Mouse (Mus musculus) 3T3-L1 (cell line): Measurements from ENCODE around the gene Popdc3.
"Not testable (repeated sequence)": the region's sequence is repeated elsewhere in the genome, so short reads cannot be mapped to it uniquely, and the experiment has no call there.

Source experiments
- DNase-seq: peaks from one replicate; pipeline ENCODE4 v3.0.0-alpha.2; 2015; ENCODE audit warnings: low read depth, low spot score

Gene Popdc3

DNA sequence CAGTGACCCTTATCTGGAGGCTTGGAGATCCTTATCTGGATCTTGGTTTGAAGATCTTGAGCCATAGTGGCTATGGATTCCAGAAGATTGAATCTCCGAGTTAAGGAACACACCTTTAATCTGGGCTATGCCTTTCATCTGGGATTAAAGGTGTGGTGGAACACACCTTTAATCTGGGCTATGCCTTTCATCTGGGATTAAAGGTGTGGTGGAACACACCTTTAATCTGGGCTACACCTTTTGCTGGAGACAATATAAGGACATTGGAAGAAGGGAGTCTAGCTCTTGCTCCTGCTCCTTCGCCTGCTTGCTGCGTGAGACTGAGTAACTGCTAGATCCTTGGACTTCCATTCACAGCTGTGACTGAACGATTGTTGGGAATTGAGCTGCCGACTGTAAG, at the start of gene Popdc3:
Gene Popdc3, plus strand, starts transcription at position 301 of the 400 bp plus-strand sequence.
- not testable (repeated sequence) for DNase-seq

DNA sequence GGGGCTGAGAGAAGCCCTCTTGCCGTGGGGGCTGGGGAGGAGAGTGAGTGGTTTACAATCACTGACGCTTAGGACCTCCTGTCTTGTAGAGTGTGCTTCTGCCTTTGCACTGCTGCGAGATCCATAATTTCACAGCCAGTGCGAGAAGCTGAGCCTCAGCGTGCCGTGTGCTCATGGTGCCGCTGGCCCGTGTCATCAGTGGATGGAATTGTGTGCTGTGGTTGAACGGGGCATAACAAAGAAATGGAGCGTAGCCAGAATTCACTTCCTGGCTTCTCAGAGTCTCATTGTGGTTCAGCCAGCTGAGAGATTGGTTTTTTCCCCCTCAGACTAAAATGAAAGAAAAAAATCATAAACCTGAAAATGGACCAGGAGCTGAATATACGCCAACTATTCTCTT, 48.8 kb upstream of the Popdc3 start:
- DNase-seq, result no peak

DNA sequence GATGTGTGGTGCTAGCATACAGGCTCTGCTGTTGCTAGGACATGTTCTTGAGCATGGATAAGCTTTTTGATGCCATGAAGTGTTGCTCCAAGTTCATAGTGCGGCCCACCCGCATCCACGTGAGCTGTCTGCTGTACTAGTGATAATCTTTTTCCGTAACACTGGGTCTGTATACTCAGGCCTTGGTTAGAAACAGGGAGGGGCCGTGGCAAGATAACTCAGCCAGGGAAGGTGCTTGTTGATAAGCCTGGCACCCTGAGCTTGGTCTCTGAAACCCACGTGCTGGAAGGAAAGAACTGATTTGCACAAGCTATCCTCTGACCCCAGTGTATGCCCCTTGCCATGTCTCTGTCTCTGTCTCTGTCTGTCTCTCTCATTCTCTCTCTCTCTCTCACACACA, 47.9 kb upstream of the Popdc3 start:
- no peak for DNase-seq

DNA sequence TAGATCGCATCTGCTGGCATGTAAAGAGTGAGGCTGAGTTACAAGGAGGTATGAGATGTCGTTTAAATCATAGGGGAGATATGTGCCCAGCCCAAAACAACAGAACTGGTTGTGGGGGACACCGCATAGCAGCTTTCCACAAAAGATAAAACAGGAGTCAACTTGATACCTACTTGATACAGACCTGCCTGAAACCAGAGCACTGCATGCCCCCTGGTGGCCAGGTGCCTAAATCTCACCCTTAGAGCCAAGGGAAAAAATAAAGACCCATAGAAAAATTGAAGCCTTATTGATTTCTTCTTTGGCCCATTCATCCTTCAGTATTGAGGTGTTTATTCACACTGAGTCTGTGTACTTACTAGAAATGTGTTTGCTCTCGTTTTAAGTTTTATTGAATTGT, 45.5 kb upstream of the Popdc3 start:
- peak; percentile 3 for DNase-seq

- no peak for DNase-seq
These were observed 41.1 kb upstream of the Popdc3 start for GRCm38 (mm10) chr10:45136806-45137205.

DNA sequence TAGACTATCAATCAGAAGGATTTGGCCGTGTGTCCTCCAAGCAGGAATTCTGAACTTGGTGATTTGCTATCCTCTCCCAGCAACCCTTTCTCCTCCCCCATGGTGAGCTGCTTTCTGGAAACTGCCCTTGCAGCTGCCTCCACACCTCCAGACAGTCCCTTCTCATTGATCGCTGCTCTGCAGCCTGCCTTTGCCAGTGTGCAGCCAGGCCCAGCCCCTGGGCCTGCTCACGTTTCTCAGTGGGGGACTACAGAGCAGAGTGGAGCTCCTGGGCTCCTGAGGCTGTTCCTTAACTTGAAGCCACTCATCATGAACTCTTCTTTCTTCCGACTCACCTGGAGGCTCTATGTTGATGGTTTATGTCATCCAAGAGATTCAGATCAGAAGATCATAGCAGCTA, 38.0 kb upstream of the Popdc3 start:
- DNase-seq, result no peak

DNA sequence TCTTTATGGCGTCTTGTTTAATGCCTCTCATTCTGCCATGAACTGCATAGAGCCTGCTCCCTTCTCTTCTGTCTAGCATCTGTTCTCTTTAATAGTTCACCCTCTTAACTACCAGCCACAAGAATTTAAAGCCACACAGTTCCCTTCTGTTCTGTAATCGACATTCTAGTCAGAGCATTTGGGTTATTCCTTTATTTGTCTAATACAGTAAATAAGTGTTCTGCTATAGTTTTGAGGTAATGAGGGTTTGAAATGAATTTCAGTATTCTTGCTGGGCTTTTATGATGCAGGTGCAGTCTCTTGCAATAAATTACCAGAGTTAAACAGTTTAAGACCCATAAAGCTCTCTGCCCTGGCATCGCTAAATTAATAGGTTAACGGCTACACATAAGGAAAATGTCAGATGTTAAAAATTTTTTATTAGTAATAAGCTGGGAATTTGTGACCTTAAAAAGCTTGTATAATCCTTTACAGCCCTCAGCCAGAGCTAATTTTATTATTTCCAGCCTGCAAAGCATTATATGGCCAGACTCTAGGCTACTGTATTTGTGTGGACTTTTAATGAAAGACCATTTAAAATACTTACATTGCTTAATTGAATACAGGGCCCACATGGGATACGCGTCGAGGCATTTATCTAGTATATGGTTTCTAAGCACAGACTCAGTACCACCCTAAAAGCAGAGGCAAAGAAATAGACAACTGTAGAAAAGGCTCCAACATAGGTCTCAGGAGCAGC, 37.3 kb upstream of the Popdc3 start:
- no peak for DNase-seq

- no peak for DNase-seq
These were observed 35.5 kb upstream of the Popdc3 start for GRCm38 (mm10) chr10:45142359-45142758.

DNA sequence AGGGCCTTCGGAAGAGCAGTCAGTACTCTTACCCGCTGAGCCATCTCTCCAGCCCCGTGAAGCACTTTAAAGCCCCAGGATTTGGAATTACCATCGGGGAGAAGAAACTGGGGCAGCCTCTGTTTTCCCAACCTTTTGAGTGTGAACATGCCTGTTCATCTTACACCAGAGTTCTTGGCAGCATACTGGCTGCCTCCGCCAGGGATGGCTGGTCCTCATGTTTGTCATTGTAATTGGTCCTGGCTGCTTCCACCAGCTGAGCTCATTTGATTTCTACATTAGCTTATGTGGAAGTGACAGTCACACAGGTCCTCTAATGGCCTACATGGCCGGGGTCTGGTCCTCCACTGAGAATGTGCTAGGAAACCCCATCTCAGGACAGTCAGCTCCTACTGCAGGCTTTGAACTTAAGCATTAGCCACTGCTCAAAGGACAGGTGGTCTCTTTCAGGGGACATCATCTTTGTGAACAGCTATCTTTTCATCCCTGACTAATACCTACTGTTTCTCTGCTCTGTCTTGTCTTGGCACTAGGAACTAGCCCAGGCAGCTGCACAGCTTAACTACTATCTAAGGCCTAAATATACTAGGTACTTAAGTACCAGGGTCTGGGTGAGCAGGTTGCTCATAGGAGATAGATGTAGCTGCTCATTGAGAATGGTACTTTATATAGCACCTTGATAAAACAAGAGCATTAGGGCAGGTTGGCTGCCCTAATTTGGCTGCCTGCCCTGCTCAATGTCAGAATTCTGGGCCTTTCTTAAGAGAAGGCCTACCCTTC, 33.7 kb upstream of the Popdc3 start:
- no peak for DNase-seq

- DNase-seq, result no peak
These were observed 31.1 kb upstream of the Popdc3 start for GRCm38 (mm10) chr10:45146821-45147220.

DNA sequence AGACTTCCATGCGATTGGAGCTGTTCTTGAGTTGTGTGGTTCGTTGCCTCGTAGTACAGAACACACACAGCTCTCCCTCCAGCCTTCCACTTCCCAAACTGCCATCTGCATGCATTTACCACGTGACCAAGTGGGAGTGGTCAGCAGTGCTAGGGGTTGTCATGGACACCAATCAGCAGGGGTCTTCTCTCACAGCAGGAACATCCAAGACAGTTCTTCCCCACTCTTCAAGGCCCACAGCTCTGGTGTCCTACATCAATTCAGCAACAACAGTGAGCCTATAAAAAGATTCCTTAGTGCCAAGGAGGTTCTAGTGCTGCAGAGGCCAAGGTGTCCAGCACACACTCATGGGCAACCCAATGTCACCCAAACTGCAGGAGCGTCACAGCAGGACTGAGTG, 26.8 kb upstream of the Popdc3 start:
- DNase-seq, result no peak

GRCm38 (mm10) chr10:45151771-45152692, 25.9 kb upstream of the Popdc3 start:
- DNase-seq, result no peak

- DNase-seq, result no peak
These were observed 23.3 kb upstream of the Popdc3 start for GRCm38 (mm10) chr10:45154557-45155060.

DNA sequence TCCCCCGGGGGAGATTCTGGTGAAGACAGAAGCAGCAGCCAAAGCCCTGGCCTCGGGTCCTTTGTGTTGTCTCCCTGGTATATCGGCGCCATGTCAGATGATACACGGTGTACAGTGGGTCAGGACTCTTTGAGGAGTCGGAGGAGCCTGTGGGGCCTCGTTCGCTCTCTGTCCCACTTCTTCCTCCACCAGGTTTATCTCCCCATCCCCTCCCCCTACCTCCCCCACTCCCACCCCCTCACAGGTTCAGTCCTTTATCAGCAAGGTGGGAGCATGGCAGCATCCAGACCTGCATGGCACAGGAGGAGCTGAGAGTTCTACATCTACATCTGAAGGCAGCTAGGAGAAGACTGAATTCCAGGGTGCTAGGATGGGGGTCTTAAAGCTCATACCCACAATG, 12.0 kb upstream of the Popdc3 start:
- no peak for DNase-seq

GRCm38 (mm10) chr10:45173927-45174326, 4.0 kb upstream of the Popdc3 start:
- DNase-seq, result no peak

- no peak for DNase-seq
These were observed 3.6 kb upstream of the Popdc3 start for GRCm38 (mm10) chr10:45174345-45174744.

GRCm38 (mm10) chr10:45180677-45181326, 2.9 kb downstream of the Popdc3 start:
- peak; percentile 15 for DNase-seq

- DNase-seq, result peak; percentile 71
These were observed 3.4 kb downstream of the Popdc3 start for GRCm38 (mm10) chr10:45181344-45181743.

DNA sequence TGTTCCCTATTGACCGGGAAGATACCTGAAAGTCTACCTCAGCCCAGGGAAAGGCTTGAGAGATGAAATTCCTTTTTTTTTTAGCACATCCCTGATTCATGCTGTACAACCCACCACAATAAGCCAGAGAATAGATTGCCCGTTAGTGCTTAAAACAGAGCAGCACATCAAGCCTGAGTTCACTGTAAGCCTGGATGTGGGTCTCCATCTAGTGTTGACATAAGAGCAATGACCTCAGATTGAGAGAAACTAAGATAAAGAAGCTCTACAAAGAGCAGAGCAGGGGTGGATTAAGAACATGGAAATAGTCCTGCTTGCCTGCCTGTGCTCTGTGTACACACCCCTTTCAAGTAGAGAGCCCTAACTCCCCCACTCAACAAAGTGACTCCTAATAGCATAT, 7.6 kb downstream of the Popdc3 start:
- DNase-seq, result no peak

- no peak for DNase-seq
These were observed 15.7 kb downstream of the Popdc3 start for GRCm38 (mm10) chr10:45193330-45194310.
